Mouse (Mus musculus): ENCODE results near the gene Snx15. TPM values are rescaled to one million over a fixed set of nuclear protein-coding genes. Genes with fewer than 3 reads are reported as not detected.
"Not testable (repeated sequence)": the region's sequence is repeated elsewhere in the genome, so short reads cannot be mapped to it uniquely, and the experiment has no call there.

The Snx15 gene
- polyA plus RNA-seq, 1 experiment from 2014 or later, result 35.3 TPM

DNA sequence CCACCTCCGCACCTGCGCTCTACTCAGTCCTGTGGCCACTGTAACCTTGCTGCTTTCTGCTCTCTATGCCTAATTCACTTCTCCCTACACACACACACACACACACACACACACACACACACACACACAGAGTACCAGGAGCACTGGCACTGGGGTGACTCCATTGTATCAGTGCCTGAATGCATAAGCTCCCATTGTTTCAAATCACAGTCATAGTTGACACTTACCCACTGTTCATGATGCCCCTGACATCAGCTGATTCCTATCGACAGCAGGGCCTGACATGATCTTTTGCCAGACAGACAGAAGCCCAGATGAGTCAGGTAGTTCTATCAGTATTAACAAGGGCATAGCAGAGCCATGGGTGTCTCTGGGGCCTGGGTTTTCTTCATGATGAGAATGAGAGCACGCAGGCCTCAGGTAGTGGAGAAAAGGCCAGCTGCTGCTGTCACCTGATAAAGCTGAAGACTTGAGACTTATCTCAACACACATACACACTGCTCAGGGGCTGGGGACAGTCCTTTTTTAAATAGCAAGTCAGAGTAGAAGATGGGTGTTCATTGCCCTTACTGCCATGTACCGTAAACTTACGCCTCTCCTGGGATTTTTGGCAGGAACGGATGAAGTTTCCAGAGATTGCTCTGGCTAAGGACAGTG is 4.2 kb upstream of the Snx15 start:
- Histone ChIP-seq H3K4me3 (ENCODE audit: low read depth, low read length) (no peak overlapping the region), H3K36me3 (ENCODE audit: insufficient read depth) (peaks cover 29% of the 10 kb centered on the region), H3K9ac (no peak overlapping the region), H3K4me1 (ENCODE audit: insufficient read depth) (peaks cover 3% of the 10 kb centered on the region; the same call in 1 of the 2 replicates), H3K9me3 (ENCODE audit: low read depth, low read length) (no peaks in the 10 kb centered on the region), H3K27me3 (ENCODE audit: insufficient read depth, low read length) (no peaks in the 10 kb centered on the region), H3K27ac (ENCODE audit: low read depth) (no peak overlapping the region), H3K4me2 (no peak overlapping the region)
- WGBS, result 84% methylated on average over 7 of the region's 7 CpGs
- no peak for TF ChIP-seq CTCF (IDR thresholded peaks at IDR 0.05; ENCODE audit: low read depth)
- ATAC-seq (ENCODE audit: insufficient read depth) (no peak), DNase-seq (no peak)

DNA sequence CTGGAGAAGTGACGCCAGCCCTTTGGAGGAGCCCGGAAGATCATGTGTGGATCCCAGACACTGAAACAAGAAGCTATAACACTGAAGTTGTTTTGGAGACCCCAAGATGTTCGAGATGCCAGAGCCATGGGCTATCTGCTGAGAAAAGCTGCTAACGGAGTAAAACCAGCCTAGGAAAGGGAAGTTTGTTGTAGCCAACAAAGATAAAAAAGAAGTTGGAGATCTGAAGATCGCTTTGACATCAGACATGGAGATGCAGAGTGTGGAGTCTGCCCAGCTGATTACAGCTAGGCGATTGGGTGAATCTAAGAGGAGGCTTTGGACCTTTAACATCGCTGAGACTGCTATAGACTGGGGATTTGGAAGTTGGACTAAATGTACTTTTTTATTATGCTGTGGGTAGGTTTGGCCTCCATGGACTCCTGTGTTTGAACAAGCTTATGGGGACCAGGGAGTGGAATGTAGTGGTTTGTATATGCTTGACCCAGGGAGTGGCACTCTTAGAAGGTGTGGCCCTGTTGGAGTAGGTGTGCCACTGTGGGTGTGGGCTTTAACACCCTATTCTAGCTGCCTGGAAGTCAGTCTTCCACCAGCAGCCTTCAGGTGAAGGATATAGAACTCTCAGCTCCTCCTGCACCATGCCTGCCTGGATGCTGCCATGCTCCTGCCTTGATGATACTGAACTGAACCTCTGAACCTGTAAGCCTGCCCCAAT is 2.5 kb upstream of the Snx15 start:
- ATAC-seq (ENCODE audit: insufficient read depth); H3K9me3 ChIP-seq (ENCODE audit: low read depth, low read length); H3K4me3 ChIP-seq (ENCODE audit: low read depth, low read length); H3K27ac ChIP-seq (ENCODE audit: low read depth); H3K27me3 ChIP-seq (ENCODE audit: insufficient read depth, low read length); DNase-seq; H3K4me1 ChIP-seq (ENCODE audit: insufficient read depth); H3K4me2 ChIP-seq; H3K9ac ChIP-seq: not testable (repeated sequence)
- H3K36me3 ChIP-seq (ENCODE audit: insufficient read depth), result peaks cover 14% of the 10 kb centered on the region
- WGBS, result 78% methylated on average over 7 of the region's 7 CpGs

DNA sequence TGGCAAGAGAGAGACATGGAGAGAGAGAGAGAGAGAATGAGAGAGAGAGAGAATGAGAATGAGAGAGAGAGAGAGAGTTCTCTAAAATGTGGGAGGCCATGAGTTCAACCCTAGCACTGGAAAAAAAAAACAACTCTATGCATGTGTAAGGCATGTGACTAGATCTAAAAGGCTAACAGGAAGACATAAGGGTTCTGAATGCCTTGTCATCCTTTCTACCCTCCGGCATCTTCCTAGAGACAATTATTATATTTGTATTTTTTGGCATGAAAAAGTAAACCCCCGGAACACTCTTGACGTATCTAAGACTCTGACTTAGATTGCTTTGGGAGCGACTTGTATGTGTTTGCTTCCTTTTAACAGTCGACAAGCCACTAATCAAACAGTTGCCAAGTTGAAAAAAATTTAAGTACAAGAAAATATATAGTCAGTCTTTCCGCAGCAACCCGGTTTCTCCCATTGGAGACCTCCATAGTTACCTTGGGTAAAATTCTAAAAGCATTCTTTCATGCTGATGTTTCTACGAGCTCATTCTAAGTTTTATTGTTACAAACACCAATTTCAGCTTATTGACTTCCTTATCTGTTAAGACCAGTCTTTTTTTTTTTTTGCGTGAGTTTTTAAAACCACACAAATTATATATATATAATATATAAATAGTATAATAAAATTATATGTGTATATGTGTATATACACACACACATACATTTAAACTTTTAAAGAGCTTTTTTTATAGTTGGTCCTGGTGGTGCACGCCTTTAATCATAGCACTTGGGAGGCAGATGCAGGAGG is 1.1 kb downstream of the Snx15 start:
- Histone ChIP-seq H3K9me3 (ENCODE audit: low read depth, low read length) (no peaks in the 10 kb centered on the region), H3K27me3 (ENCODE audit: insufficient read depth, low read length) (no peaks in the 10 kb centered on the region), H3K4me1 (ENCODE audit: insufficient read depth) (peaks cover 3% of the 10 kb centered on the region; the same call in 1 of the 2 replicates), H3K4me3 (ENCODE audit: low read depth, low read length) (peak overlapping the region; percentile 46), H3K4me2 (peak overlapping the region; percentile 63), H3K27ac (ENCODE audit: low read depth) (peak overlapping the region; percentile 78), H3K9ac (peak overlapping the region; percentile 49), H3K36me3 (ENCODE audit: insufficient read depth) (peaks cover 5% of the 10 kb centered on the region; the same call in 1 of the 2 replicates)
- no peak for ATAC-seq (ENCODE audit: insufficient read depth)
- TF ChIP-seq CTCF (IDR thresholded peaks at IDR 0.05; ENCODE audit: low read depth), result no peak
- 68% methylated on average over 10 of the region's 10 CpGs for WGBS
- DNase-seq, result no peak

DNA sequence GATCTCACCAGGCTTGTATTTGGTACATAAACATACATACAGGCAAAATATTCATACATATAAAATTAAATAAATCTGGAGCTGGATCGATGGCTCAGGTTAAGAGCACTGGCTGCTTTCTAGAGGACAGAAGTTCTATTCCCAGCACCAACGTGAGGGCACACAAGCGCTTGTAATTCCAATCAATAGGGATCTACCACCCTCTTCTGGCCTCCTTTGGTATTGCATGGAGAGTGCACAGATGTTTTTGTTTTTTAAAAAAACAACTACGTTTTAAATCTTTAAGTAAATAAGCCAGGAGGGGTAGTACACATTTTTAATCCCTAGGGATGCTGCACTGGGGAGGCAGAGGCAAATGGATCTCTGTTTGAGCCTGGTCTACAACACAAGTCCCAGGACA is 1.8 kb downstream of the Snx15 start:
- Histone ChIP-seq H3K27ac (ENCODE audit: low read depth) (no peak overlapping the region), H3K9ac (no peak overlapping the region), H3K27me3 (ENCODE audit: insufficient read depth, low read length) (no peaks in the 10 kb centered on the region), H3K4me1 (ENCODE audit: insufficient read depth) (peaks cover 3% of the 10 kb centered on the region; the same call in 1 of the 2 replicates), H3K36me3 (ENCODE audit: insufficient read depth) (peaks cover 5% of the 10 kb centered on the region; the same call in 1 of the 2 replicates), H3K4me2 (0 out of 2 replicates have a peak overlapping the region, but pooled peaks have one; percentile 25), H3K4me3 (ENCODE audit: low read depth, low read length) (no peak overlapping the region), H3K9me3 (ENCODE audit: low read depth, low read length) (no peaks in the 10 kb centered on the region)
- no peak for ATAC-seq (ENCODE audit: insufficient read depth)
- DNase-seq, result peak; percentile 77
- peak; percentile 79 for TF ChIP-seq CTCF (IDR thresholded peaks at IDR 0.05; ENCODE audit: low read depth)
- 25% methylated on average over 4 of the region's 4 CpGs for WGBS

DNA sequence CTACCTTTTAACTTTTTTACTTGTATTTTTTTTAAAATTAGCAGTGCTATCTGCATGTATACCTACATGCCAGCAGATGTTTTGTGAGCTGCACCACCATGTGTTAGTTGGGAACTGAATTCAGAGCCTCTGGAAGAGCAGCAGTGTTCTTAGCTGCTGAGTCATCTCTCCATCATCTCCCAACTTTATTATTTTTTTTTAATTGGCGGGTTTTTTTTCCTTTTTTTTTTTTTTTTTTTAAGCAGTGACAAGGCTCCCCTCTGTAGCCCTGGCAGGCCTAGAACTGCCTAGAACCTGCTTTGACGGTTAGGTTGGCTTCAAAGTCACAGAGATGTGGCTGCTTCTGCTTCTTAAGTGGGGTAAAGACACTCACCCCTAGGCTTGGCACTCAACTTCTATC is 3.2 kb downstream of the Snx15 start:
- TF ChIP-seq CTCF (IDR thresholded peaks at IDR 0.05; ENCODE audit: low read depth), result no peak
- H3K9me3 ChIP-seq (ENCODE audit: low read depth, low read length), result no peaks in the 10 kb centered on the region
- H3K27ac ChIP-seq (ENCODE audit: low read depth), result no peak overlapping the region
- H3K4me3 ChIP-seq (ENCODE audit: low read depth, low read length), result no peak overlapping the region
- H3K4me1 ChIP-seq (ENCODE audit: insufficient read depth), result peaks cover 3% of the 10 kb centered on the region; the same call in 1 of the 2 replicates
- DNase-seq (no peak), ATAC-seq (ENCODE audit: insufficient read depth) (no peak)
- no peak overlapping the region for H3K9ac ChIP-seq
- H3K27me3 ChIP-seq (ENCODE audit: insufficient read depth, low read length), result no peaks in the 10 kb centered on the region
- 81% methylated on average over 2 of the region's 2 CpGs for WGBS
- peaks cover 8% of the 10 kb centered on the region; the same call in 1 of the 2 replicates for H3K36me3 ChIP-seq (ENCODE audit: insufficient read depth)
- no peak overlapping the region for H3K4me2 ChIP-seq

DNA sequence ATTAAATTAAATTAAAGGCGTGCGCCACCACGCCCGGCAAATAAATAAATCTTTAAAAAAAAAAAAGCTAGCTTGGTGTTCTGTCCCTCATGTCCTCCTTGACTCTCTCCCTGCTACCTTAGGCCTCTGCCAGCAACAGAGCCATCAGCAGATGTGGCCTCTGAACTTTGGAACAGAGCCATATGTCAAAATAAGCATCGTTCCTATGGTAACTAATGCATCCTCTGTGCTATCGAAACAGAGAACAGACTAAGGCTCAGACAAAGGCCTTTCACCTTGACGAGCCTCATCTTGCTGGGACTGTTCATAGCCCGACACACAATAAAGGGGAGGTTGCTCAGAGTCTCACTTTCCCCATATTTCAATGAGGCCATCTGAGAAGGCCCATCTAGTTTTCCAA is 4.8 kb downstream of the Snx15 start:
- Histone ChIP-seq H3K4me2 (no peak overlapping the region), H3K27me3 (ENCODE audit: insufficient read depth, low read length) (no peaks in the 10 kb centered on the region), H3K4me3 (ENCODE audit: low read depth, low read length) (no peak overlapping the region), H3K4me1 (ENCODE audit: insufficient read depth) (0 out of 2 replicates have a peak, but pooled peaks cover 4% of the 10 kb centered on the region), H3K36me3 (ENCODE audit: insufficient read depth) (peaks cover 8% of the 10 kb centered on the region; the same call in 1 of the 2 replicates), H3K9me3 (ENCODE audit: low read depth, low read length) (no peaks in the 10 kb centered on the region), H3K9ac (no peak overlapping the region), H3K27ac (ENCODE audit: low read depth) (no peak overlapping the region)
- DNase-seq, result peak; percentile 48
- TF ChIP-seq CTCF (IDR thresholded peaks at IDR 0.05; ENCODE audit: low read depth), result no peak
- 66% methylated on average over 8 of the region's 8 CpGs for WGBS
- no peak for ATAC-seq (ENCODE audit: insufficient read depth)

All from lung, embryonic 14.5 days (tissue).